Mouse (Mus musculus) granulocyte monocyte progenitor cell, adult 5-6 weeks (primary cell): ENCODE data around the gene Diexf. TPM values are rescaled to one million over a fixed set of nuclear protein-coding genes. Genes with fewer than 3 reads are reported as not detected.

Experiments used
- ATAC-seq: replicated peaks from 2 replicates; pipeline ENCODE4 v1.8.0; 2016; ENCODE audit warnings: mild to moderate bottlenecking, moderate TSS enrichment, inconsistent platforms; ENCODE audit not compliant: poor library complexity, severe bottlenecking
- total RNA-seq, 2 experiments: library from RNA; stranded (forward) in 1 of 2; stranded (reverse) in 1 of 2; fragments of 200-712, 200-1000 nt in 1 of 2; fragments of >200 nt in 1 of 2; fragmentation: Nextera tagmentation in 1 of 2; gene quantifications; 2 replicates each; pipeline ENCODE4 v1.2.3; 2014 to 2017

Diexf gene
- total RNA-seq (2014; fragmentation: Nextera tagmentation) = 26.3 and 40.3 TPM in 2 replicates
- total RNA-seq (2017) = 21.9 and 26.1 TPM in 2 replicates

DNA sequence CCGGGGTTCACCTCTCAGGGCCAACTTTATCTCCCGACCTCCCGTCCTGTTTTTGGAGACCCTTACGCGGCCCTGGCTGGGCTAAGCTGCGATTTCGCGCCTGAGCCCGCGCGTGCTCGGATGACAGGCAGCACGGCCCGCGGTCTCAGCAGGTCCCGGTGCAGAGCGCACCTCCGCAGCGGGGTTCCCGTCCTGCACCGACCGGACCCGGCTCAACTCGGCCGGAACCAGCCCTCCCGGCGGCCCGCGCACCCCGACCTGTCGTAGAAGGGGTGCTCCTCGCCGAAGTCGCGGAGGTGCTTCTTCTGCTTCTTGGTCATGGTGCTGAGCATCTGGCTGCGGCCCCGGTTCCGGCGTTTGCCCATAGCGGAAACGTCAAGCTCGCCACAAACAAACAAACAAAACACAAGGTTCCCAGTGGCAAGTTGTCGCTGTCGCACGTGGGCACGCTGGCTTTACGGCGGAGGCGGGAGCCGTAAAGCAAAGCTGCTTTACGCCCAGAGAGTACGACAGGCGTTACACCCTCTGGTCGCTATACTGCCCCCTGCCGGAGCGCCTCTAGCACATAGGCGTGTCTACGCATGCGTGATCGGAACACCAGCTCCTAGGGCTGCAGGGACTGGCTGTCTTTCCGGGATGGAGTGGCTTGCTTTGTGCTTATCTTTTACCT lies at the start of gene Diexf:
TSS of gene Diexf (minus strand) at position 487 of the 670 bp plus-strand sequence.
- peak; percentile 95 for ATAC-seq

GRCm38 (mm10) chr1:193174143-193174733 lies 44.2 kb upstream of the Diexf start:
- ATAC-seq = peak; percentile 8; the same call in 1 of the 2 replicates

- ATAC-seq = no peak
Observed at GRCm38 (mm10) chr1:193173810-193174129, 43.7 kb upstream of the Diexf start.

- peak; percentile 87 for ATAC-seq
Observed at GRCm38 (mm10) chr1:193172991-193173809, 43.1 kb upstream of the Diexf start.

GRCm38 (mm10) chr1:193169856-193170255 lies 39.8 kb upstream of the Diexf start:
- ATAC-seq = peak; percentile 13; the same call in 1 of the 2 replicates

DNA sequence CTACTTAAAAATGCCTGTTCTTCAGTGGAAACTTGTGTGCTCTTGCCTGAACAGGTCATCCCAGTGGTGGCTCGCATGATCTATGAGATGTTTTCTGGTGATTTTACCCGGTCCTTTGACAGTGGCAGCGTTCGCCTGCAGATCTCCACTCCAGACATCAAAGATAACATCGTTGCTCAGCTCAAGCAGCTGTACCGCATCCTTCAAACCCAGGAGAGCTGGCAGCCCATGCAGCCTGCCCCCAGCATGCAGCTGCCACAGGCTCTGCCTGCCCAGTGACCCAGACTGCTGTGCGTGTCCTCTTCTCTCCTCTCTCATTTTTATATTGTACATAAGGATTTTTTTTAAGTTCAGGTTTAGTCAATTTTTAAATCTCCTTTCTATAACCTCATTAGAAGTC lies 39.2 kb upstream of the Diexf start:
- ATAC-seq = no peak

- no peak for ATAC-seq
Observed at GRCm38 (mm10) chr1:193167746-193168145, 37.7 kb upstream of the Diexf start, which contains the start of gene A130010J15Rik. TSS of gene A130010J15Rik (plus strand) at chr1:193168046.

DNA sequence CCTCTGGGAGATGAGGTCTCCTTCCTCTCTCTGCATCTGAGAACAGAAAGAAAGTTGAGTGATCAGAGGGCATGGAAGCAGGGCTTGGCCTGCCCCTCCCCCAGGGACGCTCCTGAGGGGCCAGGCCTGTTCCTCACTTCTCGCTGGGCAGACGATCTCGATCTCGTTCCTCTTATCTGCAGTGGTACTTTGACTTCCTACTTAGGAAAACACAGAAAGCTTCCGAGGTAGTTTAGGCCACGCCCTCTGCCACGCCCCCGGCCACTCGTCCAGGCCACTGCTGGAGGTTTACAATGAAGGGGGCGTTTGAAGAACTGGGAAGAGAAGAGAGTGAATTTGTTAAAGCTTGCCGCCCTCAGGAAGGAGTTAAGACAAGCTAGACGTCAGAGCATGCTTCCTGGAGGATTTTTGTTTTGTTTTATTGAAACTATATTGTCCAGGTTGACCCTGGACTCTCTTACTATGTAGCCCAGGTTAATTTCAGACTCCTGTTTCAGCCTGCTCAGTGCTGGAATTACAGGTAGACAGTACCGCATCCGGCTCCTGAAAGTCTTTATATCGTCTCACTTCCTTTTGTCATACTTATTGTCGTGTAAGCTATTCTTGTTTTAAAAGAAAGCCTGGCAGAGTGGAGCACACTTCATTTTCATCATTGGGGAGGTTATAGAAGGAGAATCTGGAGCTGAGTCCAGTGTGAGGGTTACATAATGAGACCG lies 30.4 kb upstream of the Diexf start:
- peak; percentile 93 for ATAC-seq

- ATAC-seq = peak; percentile 14; the same call in 1 of the 2 replicates
Observed at GRCm38 (mm10) chr1:193159613-193160012, 29.5 kb upstream of the Diexf start.

DNA sequence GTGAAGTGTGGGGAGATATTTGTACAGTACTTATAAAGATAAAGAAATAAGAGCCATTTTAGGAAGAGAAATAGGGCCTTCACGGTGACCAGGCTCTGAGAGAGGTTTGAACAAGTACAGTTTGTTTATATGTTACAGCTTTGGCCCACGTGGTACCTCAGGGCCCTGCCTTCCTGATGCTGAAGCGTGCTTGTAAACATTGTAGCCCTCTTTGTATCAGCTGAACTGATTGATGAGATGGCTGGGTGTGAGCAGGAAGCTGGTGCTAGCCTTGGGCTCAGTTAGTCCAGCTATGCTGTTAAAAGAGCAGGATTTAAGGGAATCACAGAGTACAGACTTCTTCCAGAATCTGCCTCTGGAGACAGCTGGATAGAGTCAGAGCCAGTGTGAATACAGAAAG lies 29.1 kb upstream of the Diexf start:
- no peak for ATAC-seq

DNA sequence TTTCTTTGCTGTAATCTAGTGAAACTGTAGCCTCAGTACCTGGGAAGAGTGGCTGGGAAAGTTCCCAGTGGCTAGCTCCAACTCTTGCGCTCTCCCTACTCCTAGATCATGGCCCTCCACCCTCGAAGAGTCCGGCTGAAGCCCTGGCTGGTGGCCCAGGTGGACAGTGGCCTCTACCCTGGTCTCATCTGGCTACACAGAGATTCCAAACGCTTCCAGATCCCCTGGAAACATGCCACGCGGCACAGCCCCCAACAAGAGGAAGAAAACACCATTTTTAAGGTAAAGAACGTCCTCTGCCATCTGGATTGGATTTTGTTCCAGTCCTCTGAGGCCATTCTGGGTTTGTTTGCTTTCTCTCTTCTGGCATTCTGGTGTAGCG lies 27.0 kb upstream of the Diexf start:
- no peak for ATAC-seq

DNA sequence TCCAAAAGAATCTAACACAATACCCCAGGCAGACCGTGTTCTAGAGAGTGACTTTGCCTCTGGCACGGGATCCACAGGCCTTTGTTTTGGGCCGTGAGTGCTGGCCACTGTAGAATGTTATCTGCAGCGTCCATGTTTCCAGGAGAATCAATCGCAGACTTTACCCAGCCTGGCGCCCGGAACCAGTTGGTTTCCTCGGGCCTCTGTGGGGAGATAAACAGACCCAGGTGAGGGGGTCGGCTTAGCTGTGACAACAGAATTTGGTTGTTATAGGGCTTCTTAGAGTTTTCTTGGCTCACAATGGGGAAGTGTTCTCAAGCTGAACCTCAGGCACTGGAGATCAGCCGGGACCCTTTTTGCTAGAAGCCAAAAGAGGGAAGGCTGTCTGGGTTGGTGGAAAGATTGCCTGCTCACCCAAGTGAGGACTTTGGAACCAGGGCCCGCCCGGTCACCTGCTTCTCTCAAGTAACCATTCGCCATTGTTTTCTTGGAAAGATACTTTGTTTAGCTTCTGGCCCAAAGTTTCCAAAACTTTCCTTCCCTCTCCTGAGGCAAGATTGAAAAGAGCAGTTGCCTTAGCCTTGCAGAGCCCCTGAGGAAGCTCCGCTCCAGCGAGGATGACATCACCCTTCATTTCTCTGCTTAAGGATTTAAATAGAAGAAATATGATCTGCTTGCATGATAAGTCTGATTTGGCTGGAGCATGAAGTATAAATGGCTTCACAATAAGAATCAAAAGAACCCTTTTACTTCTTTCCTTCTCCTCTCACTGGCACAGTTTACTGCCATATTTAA lies 26.4 kb upstream of the Diexf start:
- ATAC-seq = no peak

GRCm38 (mm10) chr1:193153561-193153960 lies 23.5 kb upstream of the Diexf start:
- ATAC-seq = no peak

DNA sequence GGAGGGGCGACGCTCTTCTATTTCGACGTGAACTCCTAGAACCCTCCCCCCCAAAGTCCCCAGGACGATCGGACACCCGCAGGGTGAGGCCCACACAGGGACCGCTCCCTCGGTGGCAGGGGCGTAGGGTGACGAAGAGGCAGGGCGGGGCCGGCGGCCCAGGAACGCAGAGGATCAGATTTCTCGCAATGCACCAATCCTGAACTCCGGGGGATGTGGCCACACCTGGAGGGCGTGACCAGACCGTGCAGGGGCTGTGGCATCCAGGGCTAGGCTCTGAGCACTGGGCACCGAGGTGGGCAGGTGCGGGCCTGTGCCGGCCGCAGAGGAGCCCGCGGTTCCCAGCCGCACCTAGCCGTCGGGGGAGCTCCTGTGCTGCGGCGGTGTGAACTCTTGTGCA lies 22.8 kb upstream of the Diexf start, which contains the start of gene Irf6:
TSS of gene Irf6 (plus strand) at position 240 of the 400 bp plus-strand sequence.
- peak; percentile 89 for ATAC-seq

DNA sequence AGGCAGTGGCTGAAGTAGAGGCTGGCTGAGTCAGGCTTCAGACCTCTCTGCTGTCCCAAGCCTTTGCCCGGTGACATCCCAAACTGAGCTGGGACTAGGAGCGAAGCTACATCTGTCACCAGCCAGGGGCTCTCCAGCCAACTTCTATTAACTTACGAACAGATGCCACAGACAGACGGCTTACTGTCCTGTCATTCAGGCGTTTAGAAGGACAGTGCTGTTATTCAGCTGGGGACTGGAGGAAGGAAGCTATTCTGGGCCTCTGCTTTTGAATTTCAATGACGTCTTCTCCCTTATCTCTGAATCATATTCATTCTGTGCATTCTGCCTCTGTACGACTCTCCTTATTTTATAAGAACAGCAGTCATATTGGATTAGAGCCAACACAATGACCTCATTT lies 21.1 kb upstream of the Diexf start:
- ATAC-seq = no peak

DNA sequence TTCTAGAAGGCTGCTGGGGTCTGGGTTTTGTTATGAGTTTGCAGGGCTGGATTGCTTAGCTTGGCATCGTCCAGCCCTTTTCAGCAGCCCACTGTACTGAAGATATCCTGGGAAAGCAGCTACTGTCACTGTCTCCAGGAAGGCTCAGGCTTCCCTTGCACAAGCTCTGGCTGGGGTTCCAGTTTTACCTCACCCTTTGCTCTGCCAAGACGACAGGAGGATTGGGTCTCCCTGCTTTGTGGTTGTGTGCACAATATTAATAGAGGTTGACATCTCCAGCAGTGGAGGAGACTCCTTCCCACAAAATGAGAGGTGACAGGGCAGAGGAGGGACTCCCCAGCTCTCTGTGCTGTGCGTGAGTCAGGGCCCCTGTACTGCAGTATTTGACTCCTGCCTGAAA lies 19.2 kb upstream of the Diexf start:
- no peak for ATAC-seq

- ATAC-seq = no peak
Observed at GRCm38 (mm10) chr1:193146416-193146815, 16.3 kb upstream of the Diexf start.

GRCm38 (mm10) chr1:193145101-193145500 lies 15.0 kb upstream of the Diexf start:
- peak; percentile 91 for ATAC-seq

GRCm38 (mm10) chr1:193144516-193144915 lies 14.4 kb upstream of the Diexf start:
- ATAC-seq = no peak
